ENCODE assay signal across 21 mouse cellular contexts in genomic region chr16:67509079-67509478, GRCm38 (mm10).
DNase-seq lines count a peak whose midpoint lies in the region; ATAC-seq lines count a peak whose summit lies in the region.
"Had no signal": no experiment of that assay in that cellular context is flagged by ENCODE, and none has a peak within 500 bp of the region (broad histone marks: within the 10 kb centered on the region; RNA-seq: fewer than 3 reads in every experiment).

No protein-coding gene starts in this region.

- H3K4me2 ChIP-seq in forebrain, embryonic 14.5 days (ENCODE audit: low read length) = no peak overlapping the region
- H3K4me2 ChIP-seq in hindbrain, embryonic 14.5 days (replicated peaks) = peak overlapping the region; percentile 22; the same call in 1 of the 2 replicates
- no peak overlapping the region for H3K4me2 ChIP-seq in hindbrain, embryonic 12.5 days (replicated peaks)
- 0 out of 2 replicates have a peak overlapping the region, but pooled peaks have one; percentile 1 for H3K4me2 ChIP-seq in midbrain, embryonic 16.5 days (ENCODE audit: low read length)
- H3K4me2 ChIP-seq in midbrain, embryonic 11.5 days = no peak overlapping the region
- H3K4me2 ChIP-seq in neural tube, embryonic 15.5 days = no peak overlapping the region
- H3K4me2 ChIP-seq: embryonic facial prominence, embryonic 13.5 days; heart, embryonic 11.5 days; liver, embryonic 13.5 days had no signal

- DNase-seq in forebrain, embryonic 14.5 days (ENCODE audit: low spot score) = peak; percentile 43
- no peak for DNase-seq in forebrain, embryonic 10.5 days (ENCODE audit: extremely low spot score, low spot score)
- no peak for DNase-seq in hindbrain, embryonic 14.5 days (ENCODE audit: low spot score)
- DNase-seq in midbrain, embryonic 11.5 days (ENCODE audit: low spot score, missing footprints) = no peak
- DNase-seq: adrenal gland, postnatal 14 days; cerebellum, adult 11-12 months; embryo, embryonic 11 days; gastrocnemius, postnatal 10 days; kidney, postnatal 25 days; liver, embryonic 13.5 days; lung, adult 2 months; lung, postnatal 14 days had no signal

- no peaks in the 10 kb centered on the region for H3K4me1 ChIP-seq in forebrain, embryonic 14.5 days (ENCODE audit: control insufficient read depth, insufficient read depth, low read length)
- no peaks in the 10 kb centered on the region for H3K4me1 ChIP-seq in forebrain, embryonic 10.5 days
- H3K4me1 ChIP-seq in hindbrain, embryonic 14.5 days (replicated peaks; ENCODE audit: control insufficient read depth, insufficient read depth, low read length) = no peaks in the 10 kb centered on the region
- no peaks in the 10 kb centered on the region for H3K4me1 ChIP-seq in hindbrain, embryonic 12.5 days
- H3K4me1 ChIP-seq in midbrain, embryonic 16.5 days (ENCODE audit: control insufficient read depth, insufficient read depth, low read length) = no peaks in the 10 kb centered on the region
- no peaks in the 10 kb centered on the region for H3K4me1 ChIP-seq in midbrain, embryonic 11.5 days (ENCODE audit: control insufficient read depth, insufficient read depth, low read length)
- no peaks in the 10 kb centered on the region for H3K4me1 ChIP-seq in neural tube, embryonic 15.5 days
- H3K4me1 ChIP-seq: embryonic facial prominence, embryonic 13.5 days; liver, embryonic 13.5 days had no signal

- H3K36me3 ChIP-seq in forebrain, embryonic 14.5 days (ENCODE audit: control insufficient read depth, insufficient read depth, low read length) = no peaks in the 10 kb centered on the region
- H3K36me3 ChIP-seq in forebrain, embryonic 10.5 days (replicated peaks) = no peaks in the 10 kb centered on the region
- no peaks in the 10 kb centered on the region for H3K36me3 ChIP-seq in hindbrain, embryonic 14.5 days (replicated peaks; ENCODE audit: control insufficient read depth, insufficient read depth)
- H3K36me3 ChIP-seq in hindbrain, embryonic 12.5 days = no peaks in the 10 kb centered on the region
- no peaks in the 10 kb centered on the region for H3K36me3 ChIP-seq in midbrain, embryonic 16.5 days (ENCODE audit: control insufficient read depth, insufficient read depth, low read length)
- no peaks in the 10 kb centered on the region for H3K36me3 ChIP-seq in midbrain, embryonic 11.5 days (ENCODE audit: control insufficient read depth, insufficient read depth, low read length)
- no peaks in the 10 kb centered on the region for H3K36me3 ChIP-seq in neural tube, embryonic 15.5 days
- H3K36me3 ChIP-seq: embryonic facial prominence, embryonic 13.5 days; liver, embryonic 13.5 days had no signal

- no peak overlapping the region for H3K4me3 ChIP-seq in forebrain, embryonic 14.5 days (ENCODE audit: low read depth, low read length)
- no peak overlapping the region for H3K4me3 ChIP-seq in forebrain, embryonic 10.5 days
- H3K4me3 ChIP-seq in hindbrain, embryonic 14.5 days (replicated peaks; ENCODE audit: low read length) = no peak overlapping the region
- no peak overlapping the region for H3K4me3 ChIP-seq in hindbrain, embryonic 12.5 days
- H3K4me3 ChIP-seq in midbrain, embryonic 16.5 days (ENCODE audit: low read depth, low read length) = no peak overlapping the region
- no peak overlapping the region for H3K4me3 ChIP-seq in midbrain, embryonic 11.5 days (ENCODE audit: low read depth, low read length)
- no peak overlapping the region for H3K4me3 ChIP-seq in neural tube, embryonic 15.5 days (replicated peaks)
- H3K4me3 ChIP-seq: embryonic facial prominence, embryonic 13.5 days; erythroblast, embryonic 14.5 days; liver, embryonic 13.5 days had no signal

- no peak for ATAC-seq in forebrain, embryonic 14.5 days
- ATAC-seq in hindbrain, embryonic 14.5 days (ENCODE audit: low FRiP score) = no peak
- ATAC-seq in hindbrain, embryonic 12.5 days (ENCODE audit: low FRiP score) = no peak
- ATAC-seq in midbrain, embryonic 16.5 days = no peak
- ATAC-seq in midbrain, embryonic 11.5 days (ENCODE audit: low FRiP score) = no peak
- no peak for ATAC-seq in neural tube, embryonic 15.5 days (ENCODE audit: low FRiP score)
- ATAC-seq: CD4-positive, CD25-positive, alpha-beta regulatory T cell, adult 4 months; intestine, postnatal 0 days had no signal

- WGBS in forebrain, embryonic 14.5 days = 80% methylated on average over 9 of the region's 9 CpGs
- 91% methylated on average over 9 of the region's 9 CpGs for WGBS in forebrain, embryonic 10.5 days
- WGBS in hindbrain, embryonic 14.5 days = 66% methylated on average over 9 of the region's 9 CpGs
- WGBS in hindbrain, embryonic 12.5 days = 81% methylated on average over 9 of the region's 9 CpGs
- WGBS in midbrain, embryonic 16.5 days = 69% methylated on average over 9 of the region's 9 CpGs
- WGBS in midbrain, embryonic 11.5 days = 88% methylated on average over 9 of the region's 9 CpGs
- 67% methylated on average over 9 of the region's 9 CpGs for WGBS in neural tube, embryonic 15.5 days

- H3K9me3 ChIP-seq in forebrain, embryonic 14.5 days (replicated peaks; ENCODE audit: control insufficient read depth, low read length) = no peaks in the 10 kb centered on the region
- no peaks in the 10 kb centered on the region for H3K9me3 ChIP-seq in forebrain, embryonic 10.5 days
- no peaks in the 10 kb centered on the region for H3K9me3 ChIP-seq in hindbrain, embryonic 14.5 days (ENCODE audit: control insufficient read depth, low read length)
- no peaks in the 10 kb centered on the region for H3K9me3 ChIP-seq in hindbrain, embryonic 12.5 days (replicated peaks)
- H3K9me3 ChIP-seq in midbrain, embryonic 16.5 days (replicated peaks; ENCODE audit: control insufficient read depth, low read length, poor library complexity, severe bottlenecking) = no peaks in the 10 kb centered on the region
- H3K9me3 ChIP-seq in midbrain, embryonic 11.5 days (ENCODE audit: control insufficient read depth, low read length) = no peaks in the 10 kb centered on the region
- no peaks in the 10 kb centered on the region for H3K9me3 ChIP-seq in neural tube, embryonic 15.5 days (replicated peaks)
- H3K9me3 ChIP-seq: embryonic facial prominence, embryonic 13.5 days; liver, embryonic 13.5 days had no signal

- H3K27ac ChIP-seq in forebrain, embryonic 14.5 days (ENCODE audit: low read depth, low read length) = no peak overlapping the region
- no peak overlapping the region for H3K27ac ChIP-seq in forebrain, embryonic 10.5 days
- H3K27ac ChIP-seq in hindbrain, embryonic 14.5 days = no peak overlapping the region
- no peak overlapping the region for H3K27ac ChIP-seq in hindbrain, embryonic 12.5 days
- no peak overlapping the region for H3K27ac ChIP-seq in midbrain, embryonic 16.5 days (ENCODE audit: low read length)
- no peak overlapping the region for H3K27ac ChIP-seq in midbrain, embryonic 11.5 days (ENCODE audit: low read depth, low read length)
- no peak overlapping the region for H3K27ac ChIP-seq in neural tube, embryonic 15.5 days (replicated peaks)
- H3K27ac ChIP-seq: embryonic facial prominence, embryonic 13.5 days; liver, embryonic 13.5 days; stomach, postnatal 0 days had no signal

- H3K9ac ChIP-seq in forebrain, embryonic 14.5 days (ENCODE audit: low read length) = no peak overlapping the region
- H3K9ac ChIP-seq in hindbrain, embryonic 14.5 days = no peak overlapping the region
- no peak overlapping the region for H3K9ac ChIP-seq in hindbrain, embryonic 12.5 days
- no peak overlapping the region for H3K9ac ChIP-seq in midbrain, embryonic 16.5 days (ENCODE audit: low read depth, low read length)
- H3K9ac ChIP-seq in midbrain, embryonic 11.5 days (ENCODE audit: low read length) = no peak overlapping the region
- H3K9ac ChIP-seq in neural tube, embryonic 15.5 days (replicated peaks) = no peak overlapping the region
- H3K9ac ChIP-seq: embryonic facial prominence, embryonic 13.5 days; liver, embryonic 13.5 days had no signal

- H3K27me3 ChIP-seq in forebrain, embryonic 14.5 days (replicated peaks; ENCODE audit: control insufficient read depth, insufficient read depth, low read length) = no peaks in the 10 kb centered on the region
- no peaks in the 10 kb centered on the region for H3K27me3 ChIP-seq in forebrain, embryonic 10.5 days (ENCODE audit: poor library complexity, severe bottlenecking)
- no peaks in the 10 kb centered on the region for H3K27me3 ChIP-seq in hindbrain, embryonic 14.5 days (ENCODE audit: control insufficient read depth, insufficient read depth, low read length)
- H3K27me3 ChIP-seq in hindbrain, embryonic 12.5 days = no peaks in the 10 kb centered on the region
- no peaks in the 10 kb centered on the region for H3K27me3 ChIP-seq in midbrain, embryonic 16.5 days (ENCODE audit: control insufficient read depth, insufficient read depth, low read depth, low read length)
- H3K27me3 ChIP-seq in midbrain, embryonic 11.5 days (ENCODE audit: control insufficient read depth, insufficient read depth, low read length) = no peaks in the 10 kb centered on the region
- H3K27me3 ChIP-seq in neural tube, embryonic 15.5 days (replicated peaks) = no peaks in the 10 kb centered on the region
- H3K27me3 ChIP-seq: embryonic facial prominence, embryonic 13.5 days; liver, embryonic 13.5 days had no signal

Comparison
In these comparisons a context has a peak if more than half of its experiments do, and no peak if none do; other contexts are left out.
1. H3K4me2 ChIP-seq: peak in hindbrain, embryonic 14.5 days (single experiment) and midbrain, embryonic 16.5 days (single experiment); none in forebrain, embryonic 14.5 days (single experiment), hindbrain, embryonic 12.5 days (single experiment), midbrain, embryonic 11.5 days (single experiment) and neural tube, embryonic 15.5 days (single experiment).